In the genomic region with DNA sequence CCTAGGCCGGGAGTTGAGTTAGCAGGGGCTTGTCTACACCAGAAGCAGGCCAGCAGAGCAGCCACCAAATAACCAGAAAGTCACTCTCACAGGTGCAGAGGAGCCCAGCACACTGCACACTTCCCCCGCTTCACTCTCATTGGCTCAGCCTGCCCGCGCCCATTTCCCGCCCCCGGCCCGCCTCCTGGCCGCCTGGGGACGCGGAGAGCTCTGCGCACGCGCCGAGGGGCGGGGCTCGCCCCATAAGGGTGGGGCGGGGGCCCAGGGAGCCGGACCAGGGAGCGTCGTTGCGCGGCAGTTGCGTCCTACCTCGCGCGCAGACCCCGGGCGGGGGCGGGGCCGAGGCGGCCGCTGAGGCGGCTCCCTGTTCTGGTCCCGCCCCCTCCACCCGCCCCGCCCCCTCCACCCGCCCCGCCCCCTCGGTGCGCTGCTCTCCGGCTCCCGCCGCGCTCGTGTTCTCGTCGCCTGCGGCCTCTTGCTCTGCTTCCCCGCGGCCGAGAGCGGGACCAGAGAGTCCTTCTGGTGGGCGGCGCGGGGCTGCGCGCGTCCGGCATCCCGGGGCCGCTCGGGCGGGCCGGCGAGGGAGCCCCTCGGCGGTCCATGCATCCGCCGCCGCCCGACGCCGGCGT, we compare ENCODE assay signal across 9 mouse cellular contexts. TPM values are rescaled to one million over a fixed set of nuclear protein-coding genes. Genes with fewer than 3 reads are reported as not detected.
DNase-seq lines count a peak whose midpoint lies in the region; ATAC-seq and TF ChIP-seq lines count a peak whose summit lies in the region.
"Had no signal": no experiment of that assay in that cellular context is flagged by ENCODE, and none has a peak within 500 bp of the region (broad histone marks: within the 10 kb centered on the region; RNA-seq: fewer than 3 reads in every experiment).

TSS of gene Ppp4r4 (plus strand) at position 264 of the 629 bp plus-strand sequence.

- no peak for TF ChIP-seq POLR2A in lung, adult 2 months (IDR thresholded peaks at IDR 0.05; ENCODE audit: borderline replicate concordance, extremely low read depth, low read depth, low read length)

- no peak for TF ChIP-seq CTCF in layer of hippocampus, adult 2 months (conservative IDR thresholded peaks at IDR 0.05)
- no peak for TF ChIP-seq CTCF in lung, adult 2 months (IDR thresholded peaks at IDR 0.05; ENCODE audit: insufficient read depth, low read length)

- ATAC-seq in neutrophil, adult 5-6 weeks (ENCODE audit: extremely low read depth, insufficient number of reproducible peaks, low FRiP score, poor library complexity, severe bottlenecking), result peak; percentile 69

- DNase-seq in ES-E14 (ENCODE audit: low read depth, low spot score), result peak; percentile 87
- peak; percentile 90 for DNase-seq in cerebellum, adult 8-10 months
- DNase-seq in forelimb bud, embryonic 11.5 days (ENCODE audit: low read depth, low spot score), result peak; percentile 96
- peak; percentile 93 for DNase-seq in heart, postnatal 4 days
- peak; percentile 96 for DNase-seq in layer of hippocampus, adult 2 months (ENCODE audit: low spot score in 2 of 2)
- peak; percentile 92 for DNase-seq in lung, adult 2 months
- peak; percentile 95 for DNase-seq in testis, postnatal 14 days (ENCODE audit: low spot score)

- peaks cover 0 to 2% of the 10 kb centered on the region in 2 experiments; a peak in 2 of 4 replicates for H3K4me1 ChIP-seq in ES-E14 (ENCODE audit: control insufficient read depth in 2 of 2, insufficient read depth in 2 of 2, low read length in 2 of 2, poor library complexity in 1 of 2)
- 0 out of 2 replicates have a peak, but pooled peaks cover 3% of the 10 kb centered on the region for H3K4me1 ChIP-seq in lung, adult 2 months (ENCODE audit: control insufficient read depth, insufficient read depth, low read length)

- peak within 1 kb of the TSS; percentile 67 for H3K9ac ChIP-seq in ES-E14 (ENCODE audit: insufficient read depth, low read depth, low read length, poor library complexity, severe bottlenecking)

- no peaks in the 10 kb centered on the region for H3K36me3 ChIP-seq in ES-E14 (ENCODE audit: control insufficient read depth, insufficient read depth, low read length, poor library complexity, severe bottlenecking)

- H3K4me3 ChIP-seq in ES-E14 (ENCODE audit: insufficient read depth in 1 of 2, low read depth in 1 of 2, low read length in 2 of 2, poor library complexity in 1 of 2, severe bottlenecking in 1 of 2), result peak within 1 kb of the TSS; percentile 81 to 82
- peak within 1 kb of the TSS; percentile 88 for H3K4me3 ChIP-seq in layer of hippocampus, adult 2 months
- H3K4me3 ChIP-seq in lung, adult 2 months (replicated peaks; ENCODE audit: extremely low read depth, low read depth, low read length), result peak within 1 kb of the TSS; percentile 71

- H3K9me3 ChIP-seq in ES-E14 (ENCODE audit: control insufficient read depth, insufficient read depth, low read depth, low read length), result no peaks in the 10 kb centered on the region

- H3K27ac ChIP-seq in ES-E14 (ENCODE audit: insufficient read depth, low read depth, low read length, poor library complexity, severe bottlenecking), result no peak within 1 kb of the TSS; the same call in 1 of the 2 replicates
- peak within 1 kb of the TSS; percentile 87 for H3K27ac ChIP-seq in layer of hippocampus, adult 2 months
- H3K27ac ChIP-seq: macrophage had no signal

- WGBS in lung, adult 2 months, result 1% methylated on average over 71 of the region's 74 CpGs

- in situ Hi-C loops in ES-E14 (cut with MboI; ENCODE audit: low sequenced_read_pairs in 2 of 2, unreplicated experiment in 2 of 2), result no loop called here

TF ChIP-seq in ES-E14, 5 proteins besides CTCF, POLR2A, EP300 and RAD21:
- TF ChIP-seq ZNF384 (IDR thresholded peaks at IDR 0.05; ENCODE audit: low read depth, low read length), result no peak
- 0 out of 2 replicates have a peak, but pooled peaks have one; percentile 54 for TF ChIP-seq CHD2 (IDR thresholded peaks at IDR 0.05; ENCODE audit: low read depth, low read length)
- no peak for TF ChIP-seq ZC3H11A (IDR thresholded peaks at IDR 0.05; ENCODE audit: borderline replicate concordance, low read depth, low read length)
- TF ChIP-seq MAFK (IDR thresholded peaks at IDR 0.05; ENCODE audit: insufficient read depth, low read depth, low read length), result no peak
- TF ChIP-seq HCFC1 (IDR thresholded peaks at IDR 0.05; ENCODE audit: borderline replicate concordance, insufficient read depth, low read length), result no peak

RNA-seq across cellular contexts. Expression of gene Ppp4r4, which starts in this region (rescaled TPM):
- total RNA-seq in ES-E14 (2012; rRNA removed), result 1.2 and 1.7 TPM in 2 replicates
- total RNA-seq in heart, postnatal 4 days (2021), result under 1 TPM; 0.29 to 0.33 TPM
- total RNA-seq in layer of hippocampus, adult 2 months (2021), result 10 to 100 TPM; 47.8 to 50.5 TPM
- polyA plus RNA-seq in lung, adult 2 months (2012; rRNA removed), result 3.1 and 4.3 TPM in 2 replicates
- total RNA-seq in neutrophil, adult 5-6 weeks (2017), result 0.12 TPM in 1 of 2 replicates, not detected in the other

Comparison
In these comparisons a context has a peak if more than half of its experiments do, and no peak if none do; other contexts are left out.
1. RNA of gene Ppp4r4 (total RNA-seq): 47.8 to 50.5 TPM in layer of hippocampus, adult 2 months; 1.2 to 1.7 TPM in ES-E14, 0.29 to 0.33 TPM in heart, postnatal 4 days and 0.12 TPM in neutrophil, adult 5-6 weeks; every median in the first group is over 10 times any median in the second.
2. Peak in DNase-seq in heart, postnatal 4 days; RNA of the gene not detected or under 1 TPM.
3. Peak in ATAC-seq in neutrophil, adult 5-6 weeks; RNA of the gene not detected or under 1 TPM.
4. Peak in every context shown above with its lines, with median percentiles within 50 percentile points of each other: DNase-seq and H3K4me3 ChIP-seq.